Mouse (Mus musculus) forebrain, postnatal 0 days (tissue): ENCODE data around the gene Mark2. TPM values are rescaled to one million over a fixed set of nuclear protein-coding genes. Genes with fewer than 3 reads are reported as not detected.
A peak's percentile ranks its signal among the peaks of the same experiment; 100 is the strongest.

Experiments
- ATAC-seq: fragments of 200-750 bp; cut with Nextera tagmentation; 2 replicates; pipeline ENCODE4 v1.8.0; 2017; ENCODE audit warnings: mild to moderate bottlenecking, moderate library complexity
- DNase-seq: peaks from one replicate; pipeline ENCODE4 v3.0.0-alpha.2; 2015
- H3K27ac ChIP-seq: fragments of 300-500 bp; sonication (generic); 2 replicates; pipeline ENCODE4 v1.5.1; 2014; ENCODE audit warnings: low read depth, mild to moderate bottlenecking, antibody characterized with exemption, low read length, moderate library complexity, mixed read lengths
- H3K27me3 ChIP-seq: fragments of 300-500 bp; sonication (generic); 2 replicates; pipeline ENCODE4 v1.6.1; 2014; ENCODE audit warnings: mild to moderate bottlenecking, low read length, mixed read lengths; ENCODE audit not compliant: insufficient read depth
- H3K36me3 ChIP-seq: fragments of 300-500 bp; sonication (generic); 2 replicates; pipeline ENCODE4 v1.6.1; 2014; ENCODE audit warnings: mild to moderate bottlenecking, moderate library complexity; ENCODE audit not compliant: insufficient read depth
- H3K4me1 ChIP-seq: fragments of 300-500 bp; sonication (generic); 2 replicates; pipeline ENCODE4 v1.6.1; 2014; ENCODE audit warnings: antibody characterized with exemption; ENCODE audit not compliant: insufficient read depth
- H3K4me2 ChIP-seq: fragments of 300-500 bp; sonication (generic); 2 replicates; pipeline ENCODE4 v1.6.1; 2014; ENCODE audit warnings: low read depth, mild to moderate bottlenecking, moderate library complexity
- H3K4me3 ChIP-seq: fragments of 300-500 bp; sonication (generic); 2 replicates; pipeline ENCODE4 v1.5.1; 2014; ENCODE audit warnings: low read depth, low read length, mixed read lengths
- H3K9ac ChIP-seq: fragments of 300-500 bp; sonication (generic); 2 replicates; pipeline ENCODE4 v1.6.1; 2014; ENCODE audit warnings: mild to moderate bottlenecking
- H3K9me3 ChIP-seq: fragments of 300-500 bp; sonication (generic); 2 replicates; pipeline ENCODE4 v1.6.1; 2016; ENCODE audit warnings: low read length
- CTCF ChIP-seq: sonication (generic); IDR thresholded peaks from 2 replicates; pipeline ENCODE4 v1.5.1; 2016; ENCODE audit warnings: antibody characterized with exemption, control low read depth, low read depth
- WGBS: fragments of 180-500 bp; shearing (Covaris S2); extraction: QIAGEN DNeasy Blood & Tissue Kit; methylation state at CpG from one replicate; pipeline ENCODE4 v1.1.7; 2014; 5-methylcytosine and 5-hydroxymethylcytosine counted together
- polyA plus RNA-seq: library from polyadenylated mRNA; unstranded; fragments of >200 nt; fragmentation: Nextera tagmentation; extraction: Ambion mirVana; gene quantifications from 2 replicates; pipeline ENCODE4 v1.2.1, GENCODE M21; 2015
- total RNA-seq: library from RNA; depleted of rRNA; stranded (reverse); fragments of >200 nt; gene quantifications from 2 replicates; pipeline ENCODE4 v1.2.3, GENCODE M21; 2014; rRNA removed

The Mark2 gene
- total RNA-seq (35.8 and 38.7 TPM in 2 replicates), polyA plus RNA-seq (30.0 and 35.7 TPM in 2 replicates)

DNA sequence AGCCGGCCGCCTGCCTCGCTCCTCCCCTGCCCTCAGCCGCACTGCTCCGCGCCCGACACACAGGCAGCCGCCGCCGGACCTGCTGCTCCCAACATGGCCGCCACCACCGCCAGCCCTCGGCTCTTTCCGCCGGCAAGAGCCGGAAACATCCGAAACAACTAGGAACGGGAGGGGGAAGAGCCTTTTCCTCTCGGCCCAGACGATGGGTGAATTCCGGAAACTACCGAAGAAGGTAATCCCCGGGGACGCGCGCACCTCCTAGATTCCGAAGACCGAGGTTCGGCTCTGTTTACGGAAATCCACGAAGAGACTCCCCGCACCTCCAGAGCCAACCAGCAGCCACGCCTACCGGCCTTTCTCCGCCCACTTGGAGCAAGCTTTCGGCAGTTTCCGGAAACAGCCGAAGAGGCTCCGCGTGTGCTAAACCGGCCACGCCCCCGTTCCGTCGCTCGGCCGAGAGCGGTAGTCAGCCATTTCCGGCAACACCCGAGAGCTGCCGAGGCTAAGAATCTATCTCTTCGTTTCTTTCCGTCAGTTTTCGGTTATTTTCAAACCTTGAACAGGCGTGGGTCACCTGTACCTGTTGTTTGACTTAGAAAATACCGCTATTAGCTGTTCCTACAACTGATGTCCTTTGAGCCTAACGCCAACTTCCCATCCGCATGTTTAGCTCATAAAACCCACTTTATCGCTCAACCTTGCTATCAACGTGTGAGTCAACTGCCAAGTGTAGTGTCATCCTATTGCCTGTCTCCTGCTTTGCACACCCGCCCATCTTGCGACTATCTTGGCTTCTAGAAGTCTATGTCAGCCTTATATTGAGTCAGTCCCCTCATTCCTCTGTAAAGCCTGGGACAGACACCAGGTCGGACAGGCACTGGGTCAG is at the start of gene Mark2:
Mark2 (minus strand) TSS at position 349 of the 886 bp plus-strand sequence.
- ATAC-seq (peak; percentile 96), DNase-seq (peak; percentile 100)
- Histone ChIP-seq H3K4me1 (peaks cover 21% of the 10 kb centered on the region), H3K9me3 (no peaks in the 10 kb centered on the region), H3K27ac (peak within 1 kb of the TSS; percentile 87), H3K9ac (peak within 1 kb of the TSS; percentile 95), H3K4me2 (peak within 1 kb of the TSS; percentile 75), H3K4me3 (peak within 1 kb of the TSS; percentile 93), H3K36me3 (peaks cover 4% of the 10 kb centered on the region; the same call in 1 of the 2 replicates), H3K27me3 (no peaks in the 10 kb centered on the region)
- TF ChIP-seq CTCF, result no peak
- 2% methylated on average over 62 of the region's 63 CpGs for WGBS

GRCm38 (mm10) chr19:7388488-7388887 is 46.8 kb upstream of the Mark2 start:
- no peaks in the 10 kb centered on the region for H3K4me1 ChIP-seq
- DNase-seq (no peak), ATAC-seq (no peak)
- no peak overlapping the region for H3K9ac ChIP-seq
- no peak for TF ChIP-seq CTCF
- no peak overlapping the region for H3K27ac ChIP-seq
- no peak overlapping the region for H3K4me2 ChIP-seq
- WGBS, result 86% methylated on average over 6 of the region's 6 CpGs
- H3K36me3 ChIP-seq, result no peaks in the 10 kb centered on the region
- no peak overlapping the region for H3K4me3 ChIP-seq
- 0 out of 2 replicates have a peak, but pooled peaks cover 4% of the 10 kb centered on the region for H3K9me3 ChIP-seq
- H3K27me3 ChIP-seq, result no peaks in the 10 kb centered on the region

- Histone ChIP-seq H3K27ac (no peak overlapping the region), H3K9me3 (0 out of 2 replicates have a peak, but pooled peaks cover 4% of the 10 kb centered on the region), H3K36me3 (no peaks in the 10 kb centered on the region), H3K4me2 (no peak overlapping the region), H3K9ac (no peak overlapping the region), H3K27me3 (no peaks in the 10 kb centered on the region), H3K4me1 (peaks cover 9% of the 10 kb centered on the region), H3K4me3 (no peak overlapping the region)
- WGBS, result 33% methylated on average over 2 of the region's 2 CpGs
- TF ChIP-seq CTCF, result no peak
- DNase-seq (no peak), ATAC-seq (no peak)
Observed at GRCm38 (mm10) chr19:7386042-7386441, 44.4 kb upstream of the Mark2 start.

DNA sequence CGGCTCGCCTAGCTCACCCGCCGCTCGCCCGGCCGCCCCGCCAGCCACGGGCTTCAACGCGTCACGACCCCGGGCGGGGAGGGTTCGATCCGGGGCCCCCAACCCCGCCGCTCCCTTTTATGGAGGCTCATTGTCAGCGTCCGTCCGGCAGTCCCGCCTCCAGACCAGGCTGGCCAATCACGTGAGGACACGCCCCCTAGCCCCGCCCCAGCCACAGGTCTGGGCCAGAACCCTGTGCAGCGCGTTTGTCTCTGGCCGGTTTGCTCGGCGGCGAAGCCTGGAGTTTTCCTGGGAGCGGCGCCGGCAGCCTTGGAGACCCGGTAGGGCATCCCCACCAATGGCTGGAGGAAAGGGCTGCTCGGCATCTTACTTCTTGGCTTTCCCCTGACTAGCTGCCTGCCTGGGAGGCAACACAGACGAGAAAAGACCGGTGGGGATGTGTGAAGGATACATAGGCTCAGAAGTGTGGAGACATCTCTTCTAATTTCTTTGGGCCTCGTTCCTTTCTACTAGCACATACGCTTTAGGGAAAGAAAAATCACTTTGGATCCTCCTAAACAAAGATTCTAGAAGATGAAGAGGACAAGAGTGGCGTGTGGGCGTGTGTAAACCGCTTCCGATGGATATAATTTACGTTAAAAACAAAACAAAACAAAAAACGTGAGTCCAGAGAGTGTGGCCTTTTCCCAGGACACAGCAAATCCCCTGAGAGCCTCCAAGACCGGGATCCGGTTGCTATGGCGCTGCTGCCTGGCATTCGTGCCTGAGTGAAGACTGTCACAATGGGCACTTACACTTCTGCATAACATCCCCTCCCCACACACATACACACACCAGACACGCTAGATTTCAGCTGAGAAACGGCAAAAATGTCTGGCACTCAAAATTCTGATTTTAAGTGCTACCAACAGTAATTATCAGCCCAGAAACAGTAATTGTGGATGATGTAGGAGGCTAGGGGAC is 41.5 kb upstream of the Mark2 start, which contains the start of gene Spindoc:
Spindoc (minus strand) TSS at position 92 of the 963 bp plus-strand sequence.
- ATAC-seq, result peak; percentile 97

DNA sequence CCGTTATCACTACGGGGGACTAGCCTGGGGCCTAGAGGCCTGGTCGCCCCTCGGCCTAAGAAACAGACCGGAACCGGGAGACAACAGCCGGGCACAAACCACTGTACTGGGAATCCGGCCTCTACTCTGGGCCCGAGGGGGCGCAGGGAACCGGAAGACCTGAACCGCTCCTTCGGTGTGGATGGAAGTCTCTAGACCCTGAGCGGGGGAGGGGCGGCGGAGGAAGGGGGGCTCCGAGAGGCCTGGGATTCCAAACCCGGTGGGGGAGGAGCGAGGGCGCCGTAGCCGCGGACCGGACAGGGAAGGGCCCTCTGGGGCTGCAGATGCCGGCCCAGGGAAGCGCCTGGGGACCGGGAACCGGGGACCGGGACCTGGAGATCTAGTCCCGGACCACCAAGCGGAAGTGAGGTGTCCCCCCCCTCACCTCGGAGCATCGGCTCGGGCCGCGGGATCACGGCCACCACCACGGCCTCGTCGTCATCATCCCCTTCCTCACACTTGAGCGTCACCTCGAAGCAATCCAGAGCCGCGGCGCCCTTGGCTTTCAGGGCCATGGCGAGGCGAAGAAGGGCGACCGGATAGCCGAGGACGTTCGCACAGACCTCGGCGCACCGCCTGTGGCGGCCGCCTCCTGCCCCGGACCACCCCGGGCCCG is 40.7 kb upstream of the Mark2 start:
- 0 out of 2 replicates have a peak, but pooled peaks have one; percentile 36 for TF ChIP-seq CTCF

More for the DNA sequence above, 41.5 kb upstream of the Mark2 start, which contains the start of gene Spindoc:
- Histone ChIP-seq H3K27ac (peak within 1 kb of the TSS; percentile 87), H3K9ac (peak within 1 kb of the TSS; percentile 93), H3K4me2 (peak within 1 kb of the TSS; percentile 77), H3K36me3 (no peaks in the 10 kb centered on the region), H3K9me3 (0 out of 2 replicates have a peak, but pooled peaks cover 4% of the 10 kb centered on the region), H3K4me3 (peak within 1 kb of the TSS; percentile 98), H3K4me1 (peaks cover 21% of the 10 kb centered on the region), H3K27me3 (no peaks in the 10 kb centered on the region)
- TF ChIP-seq CTCF, result no peak
- WGBS, result 1% methylated on average over 52 of the region's 52 CpGs
- peak; percentile 96 for DNase-seq

DNA sequence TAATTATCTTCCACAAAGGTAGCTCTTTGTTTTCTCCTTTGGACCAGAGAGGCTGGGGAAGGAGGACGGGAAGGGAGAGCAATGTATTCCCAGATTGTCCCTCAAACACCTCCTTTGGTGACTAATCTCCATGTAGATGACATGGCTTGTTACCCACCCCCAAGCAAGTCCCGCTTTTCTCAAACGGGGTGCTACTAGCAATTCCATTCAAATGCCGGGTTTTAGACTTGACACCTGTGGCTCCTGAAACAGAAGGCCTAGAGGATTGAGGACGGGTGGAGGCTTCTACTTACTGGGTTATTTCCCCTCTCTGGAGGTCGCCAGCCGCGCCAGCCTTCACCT is 40.2 kb upstream of the Mark2 start:
- DNase-seq (no peak), ATAC-seq (no peak)
- peaks cover 21% of the 10 kb centered on the region for H3K4me1 ChIP-seq
- no peaks in the 10 kb centered on the region for H3K9me3 ChIP-seq
- 2% methylated on average over 8 of the region's 8 CpGs for WGBS
- H3K27me3 ChIP-seq, result no peaks in the 10 kb centered on the region
- H3K4me2 ChIP-seq, result peak overlapping the region; percentile 77
- peak overlapping the region; percentile 98 for H3K4me3 ChIP-seq
- peak overlapping the region; percentile 93 for H3K9ac ChIP-seq
- TF ChIP-seq CTCF, result no peak
- H3K36me3 ChIP-seq, result no peaks in the 10 kb centered on the region
- H3K27ac ChIP-seq, result peak overlapping the region; percentile 87

More for the DNA sequence above, 40.7 kb upstream of the Mark2 start:
- H3K27ac ChIP-seq, result peak overlapping the region; percentile 87
- ATAC-seq (peak; percentile 55), DNase-seq (peak; percentile 74)
- peaks cover 21% of the 10 kb centered on the region for H3K4me1 ChIP-seq
- peak overlapping the region; percentile 93 for H3K9ac ChIP-seq
- H3K9me3 ChIP-seq, result no peaks in the 10 kb centered on the region
- no peaks in the 10 kb centered on the region for H3K27me3 ChIP-seq
- H3K36me3 ChIP-seq, result no peaks in the 10 kb centered on the region
- H3K4me2 ChIP-seq, result peak overlapping the region; percentile 77
- 1% methylated on average over 51 of the region's 60 CpGs for WGBS
- H3K4me3 ChIP-seq, result peak overlapping the region; percentile 98
